Mouse (Mus musculus) heart, postnatal 4 days (tissue): ENCODE measurements around the gene Ppme1. TPM values are rescaled to one million over a fixed set of nuclear protein-coding genes. Genes with fewer than 3 reads are reported as not detected.
A peak's percentile ranks its signal among the peaks of the same experiment; 100 is the strongest.

Experiments
- DNase-seq: peaks from one replicate; pipeline ENCODE4 v3.0.0; 2021
- total RNA-seq, 2 experiments: library from RNA; stranded (reverse); gene quantifications; 2 replicates each; pipeline ENCODE4 v1.2.3; 2021

Ppme1 gene
- 10 to 100 TPM; 50.7 to 56.0 TPM for total RNA-seq

GRCm38 (mm10) chr7:100371495-100372451, at the start of gene Ppme1, which contains the start of gene C2cd3:
TSS of gene Ppme1 (minus strand) at chr7:100372307.
TSS of gene C2cd3 (plus strand) at chr7:100372233.
- DNase-seq, result peak; percentile 99

- no peak for DNase-seq
Measured at GRCm38 (mm10) chr7:100408684-100409083, 36.6 kb upstream of the Ppme1 start.

- DNase-seq, result no peak
Measured at GRCm38 (mm10) chr7:100407677-100408076, 35.6 kb upstream of the Ppme1 start.

GRCm38 (mm10) chr7:100402715-100403114, 30.6 kb upstream of the Ppme1 start:
- DNase-seq, result no peak

- no peak for DNase-seq
Measured at GRCm38 (mm10) chr7:100400899-100401539, 28.9 kb upstream of the Ppme1 start.

- DNase-seq, result peak; percentile 45
Measured at GRCm38 (mm10) chr7:100399231-100399913, 27.3 kb upstream of the Ppme1 start.

GRCm38 (mm10) chr7:100392265-100392664, 20.2 kb upstream of the Ppme1 start:
- peak; percentile 45 for DNase-seq

GRCm38 (mm10) chr7:100390166-100390565, 18.1 kb upstream of the Ppme1 start:
- DNase-seq, result no peak

GRCm38 (mm10) chr7:100388174-100388573, 16.1 kb upstream of the Ppme1 start:
- DNase-seq, result no peak

GRCm38 (mm10) chr7:100383207-100383606, 11.1 kb upstream of the Ppme1 start:
- no peak for DNase-seq

GRCm38 (mm10) chr7:100381161-100381560, 9.1 kb upstream of the Ppme1 start:
- no peak for DNase-seq

GRCm38 (mm10) chr7:100378257-100378656, 6.2 kb upstream of the Ppme1 start:
- DNase-seq, result no peak

- DNase-seq, result no peak
Measured at GRCm38 (mm10) chr7:100372452-100372980, 409 bp upstream of the Ppme1 start.

- no peak for DNase-seq
Measured at GRCm38 (mm10) chr7:100364888-100365287, 7.2 kb downstream of the Ppme1 start.

GRCm38 (mm10) chr7:100363162-100363561, 8.9 kb downstream of the Ppme1 start:
- DNase-seq, result no peak

GRCm38 (mm10) chr7:100357856-100358255, 14.3 kb downstream of the Ppme1 start:
- no peak for DNase-seq

GRCm38 (mm10) chr7:100356768-100357167, 15.3 kb downstream of the Ppme1 start:
- no peak for DNase-seq

GRCm38 (mm10) chr7:100356324-100356723, 15.8 kb downstream of the Ppme1 start:
- DNase-seq, result no peak

- DNase-seq, result peak; percentile 32
Measured at GRCm38 (mm10) chr7:100354984-100355383, 17.1 kb downstream of the Ppme1 start.

- DNase-seq, result no peak
Measured at GRCm38 (mm10) chr7:100335921-100336320, 36.2 kb downstream of the Ppme1 start.

GRCm38 (mm10) chr7:100331269-100331668, 40.8 kb downstream of the Ppme1 start:
- DNase-seq, result no peak

GRCm38 (mm10) chr7:100328636-100329035, 43.5 kb downstream of the Ppme1 start:
- DNase-seq, result no peak

GRCm38 (mm10) chr7:100327514-100327913, 44.6 kb downstream of the Ppme1 start:
- DNase-seq, result peak; percentile 33
